Mouse (Mus musculus): Measurements from ENCODE around the gene Ush2a. TPM values are rescaled to one million over a fixed set of nuclear protein-coding genes. Genes with fewer than 3 reads are reported as not detected.

The Ush2a gene
- polyA plus RNA-seq, 1 experiment from 2014 or later: 0.06 TPM

DNA sequence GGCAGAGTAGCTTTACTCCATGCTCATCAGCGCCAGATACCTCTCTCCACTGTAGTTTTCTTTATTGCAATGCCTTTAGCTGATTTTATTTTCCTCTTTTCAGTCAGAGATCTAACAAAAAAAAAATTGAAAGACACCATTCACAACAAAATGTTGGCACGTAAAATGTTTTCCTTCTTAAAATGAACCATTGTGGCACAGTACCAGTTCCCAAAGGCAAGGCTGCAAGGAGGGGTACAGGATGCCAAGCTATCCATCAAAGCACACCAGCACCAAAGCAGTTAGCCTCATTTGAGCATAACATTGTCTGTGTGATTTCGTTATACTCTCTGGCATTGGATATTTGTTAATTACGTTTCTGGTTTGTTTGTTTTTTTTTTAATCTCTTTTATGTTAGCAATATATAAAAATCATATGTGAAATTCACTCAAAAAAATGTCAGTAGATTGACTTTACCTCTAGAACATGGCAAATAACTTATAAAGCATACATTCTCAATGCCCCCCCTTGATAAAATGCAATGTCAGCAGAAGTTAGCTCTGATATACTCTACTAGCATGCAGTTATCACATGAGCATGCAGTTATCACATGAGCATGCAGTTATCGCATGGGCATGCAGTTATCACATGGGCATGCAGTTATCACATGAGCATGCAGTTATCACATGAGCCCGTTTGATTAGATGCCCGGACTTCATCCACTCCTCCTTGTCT lies 510.9 kb downstream of the Ush2a start:
- no peaks in the 10 kb centered on the region for H3K36me3 ChIP-seq (ENCODE audit: control insufficient read depth, insufficient read depth, low read length)
- 88% methylated on average over 7 of the region's 7 CpGs for WGBS
- no peak overlapping the region for H3K9ac ChIP-seq (ENCODE audit: low read depth, low read length)
- ATAC-seq: no peak
- H3K4me1 ChIP-seq (ENCODE audit: control insufficient read depth, insufficient read depth, low read length): no peaks in the 10 kb centered on the region
- no peak overlapping the region for H3K4me3 ChIP-seq (ENCODE audit: low read depth, low read length)
- no peaks in the 10 kb centered on the region for H3K27me3 ChIP-seq (ENCODE audit: control insufficient read depth, insufficient read depth, low read depth, low read length)
- no peak overlapping the region for H3K4me2 ChIP-seq (ENCODE audit: low read length)
- no peak overlapping the region for H3K27ac ChIP-seq (ENCODE audit: low read length)
- no peaks in the 10 kb centered on the region for H3K9me3 ChIP-seq (replicated peaks; ENCODE audit: control insufficient read depth, low read length, poor library complexity, severe bottlenecking)

DNA sequence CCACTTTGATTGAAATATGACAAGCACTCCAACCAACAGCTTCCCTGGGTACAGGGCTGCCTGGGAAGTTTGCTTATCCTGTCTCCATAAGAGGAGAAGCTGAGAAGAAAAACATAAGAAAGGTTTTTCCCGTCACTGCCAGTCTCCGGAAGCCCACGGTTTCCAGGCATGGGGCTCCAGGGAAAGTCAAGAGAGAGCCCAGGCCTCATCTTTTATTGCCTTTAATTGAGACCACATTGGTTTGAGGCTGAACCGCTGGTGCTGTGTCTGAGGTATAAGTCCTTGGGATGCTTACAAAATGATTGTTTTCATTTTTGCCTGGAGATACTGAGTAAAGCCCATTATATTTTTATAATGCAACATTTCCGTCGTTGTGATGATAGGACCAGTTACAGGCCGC lies 511.8 kb downstream of the Ush2a start:
- no peaks in the 10 kb centered on the region for H3K9me3 ChIP-seq (replicated peaks; ENCODE audit: control insufficient read depth, low read length, poor library complexity, severe bottlenecking)
- H3K36me3 ChIP-seq (ENCODE audit: control insufficient read depth, insufficient read depth, low read length): no peaks in the 10 kb centered on the region
- no peak overlapping the region for H3K27ac ChIP-seq (ENCODE audit: low read length)
- no peak overlapping the region for H3K4me2 ChIP-seq (ENCODE audit: low read length)
- H3K9ac ChIP-seq (ENCODE audit: low read depth, low read length): no peak overlapping the region
- no peaks in the 10 kb centered on the region for H3K27me3 ChIP-seq (ENCODE audit: control insufficient read depth, insufficient read depth, low read depth, low read length)
- H3K4me1 ChIP-seq (ENCODE audit: control insufficient read depth, insufficient read depth, low read length): no peaks in the 10 kb centered on the region
- 79% methylated on average over 7 of the region's 7 CpGs for WGBS
- no peak overlapping the region for H3K4me3 ChIP-seq (ENCODE audit: low read depth, low read length)
- no peak for ATAC-seq

DNA sequence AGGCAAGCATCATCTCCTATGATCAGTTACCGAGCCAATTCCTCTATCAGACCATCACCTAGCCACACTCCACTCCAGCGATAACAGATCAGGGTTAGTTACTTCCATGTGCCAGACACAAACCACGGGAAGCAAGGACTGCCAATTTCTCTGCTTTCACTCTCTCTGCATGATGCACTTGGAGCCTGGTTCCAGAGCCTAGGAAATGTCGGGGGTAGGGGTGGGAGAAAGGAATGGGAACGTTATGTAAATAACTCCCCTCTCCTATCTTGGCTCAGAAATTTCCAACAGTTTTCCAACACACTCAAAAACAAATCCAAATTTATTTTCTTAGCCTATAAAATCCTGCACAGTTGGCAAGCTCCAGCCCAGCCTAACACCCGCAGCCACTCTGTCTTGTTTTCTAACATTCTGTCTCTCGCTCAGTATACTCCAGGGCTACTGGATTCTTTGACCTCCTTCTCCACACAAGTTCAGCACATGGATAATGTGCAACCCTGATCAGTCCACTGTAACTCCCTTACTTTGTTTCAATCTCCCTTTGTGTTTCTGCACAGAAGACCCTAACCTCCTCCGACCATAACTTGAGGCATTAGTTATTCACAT lies 515.8 kb downstream of the Ush2a start:
- no peak overlapping the region for H3K4me3 ChIP-seq (ENCODE audit: low read depth, low read length)
- no peak overlapping the region for H3K4me2 ChIP-seq (ENCODE audit: low read length)
- WGBS: 82% methylated on average over 8 of the region's 8 CpGs
- no peaks in the 10 kb centered on the region for H3K27me3 ChIP-seq (ENCODE audit: control insufficient read depth, insufficient read depth, low read depth, low read length)
- H3K9ac ChIP-seq (ENCODE audit: low read depth, low read length): no peak overlapping the region
- no peak for ATAC-seq
- H3K27ac ChIP-seq (ENCODE audit: low read length): no peak overlapping the region
- H3K4me1 ChIP-seq (ENCODE audit: control insufficient read depth, insufficient read depth, low read length): no peaks in the 10 kb centered on the region
- H3K9me3 ChIP-seq (replicated peaks; ENCODE audit: control insufficient read depth, low read length, poor library complexity, severe bottlenecking): no peaks in the 10 kb centered on the region
- no peaks in the 10 kb centered on the region for H3K36me3 ChIP-seq (ENCODE audit: control insufficient read depth, insufficient read depth, low read length)

DNA sequence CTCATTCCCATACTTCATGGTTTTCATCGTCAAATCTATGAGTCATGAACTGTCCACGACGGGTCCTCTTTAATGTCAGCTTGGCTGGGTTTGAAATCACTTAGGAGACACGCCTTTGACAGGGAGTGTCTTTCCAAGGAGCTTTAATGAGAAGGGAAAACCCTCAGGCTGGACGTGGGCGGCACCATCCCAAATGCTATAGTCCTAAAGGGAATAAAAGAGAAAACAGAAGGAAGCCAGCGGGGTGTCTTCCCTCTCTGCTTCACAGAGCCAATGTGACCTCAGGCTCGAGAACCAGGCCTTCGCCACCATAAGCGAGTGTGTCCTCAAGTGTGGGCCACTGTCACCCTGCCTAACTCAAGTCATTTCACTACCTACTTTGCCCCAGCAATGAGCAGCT lies 523.2 kb downstream of the Ush2a start:
- no peak overlapping the region for H3K4me2 ChIP-seq (ENCODE audit: low read length)
- no peaks in the 10 kb centered on the region for H3K36me3 ChIP-seq (ENCODE audit: control insufficient read depth, insufficient read depth, low read length)
- H3K9me3 ChIP-seq (replicated peaks; ENCODE audit: control insufficient read depth, low read length, poor library complexity, severe bottlenecking): no peaks in the 10 kb centered on the region
- no peak overlapping the region for H3K9ac ChIP-seq (ENCODE audit: low read depth, low read length)
- H3K27ac ChIP-seq (ENCODE audit: low read length): no peak overlapping the region
- WGBS: 76% methylated on average over 10 of the region's 10 CpGs
- no peaks in the 10 kb centered on the region for H3K4me1 ChIP-seq (ENCODE audit: control insufficient read depth, insufficient read depth, low read length)
- H3K27me3 ChIP-seq (ENCODE audit: control insufficient read depth, insufficient read depth, low read depth, low read length): no peaks in the 10 kb centered on the region
- no peak overlapping the region for H3K4me3 ChIP-seq (ENCODE audit: low read depth, low read length)
- ATAC-seq: no peak

DNA sequence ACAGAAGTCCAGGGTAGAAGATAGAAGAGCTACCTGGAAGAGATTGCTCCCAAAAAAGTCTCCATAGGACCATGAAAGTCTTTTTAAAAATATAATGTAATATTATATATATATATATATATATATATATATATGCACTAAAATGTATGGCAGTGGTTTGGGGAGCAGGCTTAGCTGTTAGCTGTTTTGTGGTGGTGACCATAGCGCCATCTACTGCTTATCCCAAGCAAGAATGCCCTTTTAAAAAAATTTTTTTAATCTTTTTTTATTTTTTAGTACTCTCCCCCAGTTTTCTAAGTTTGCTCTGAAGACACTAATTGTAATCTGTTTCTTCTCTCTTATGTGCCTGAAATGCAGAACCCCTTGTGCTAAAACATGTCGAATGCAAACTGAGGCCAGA lies 543.2 kb downstream of the Ush2a start:
- 40% methylated on average over 2 of the region's 2 CpGs for WGBS

DNA sequence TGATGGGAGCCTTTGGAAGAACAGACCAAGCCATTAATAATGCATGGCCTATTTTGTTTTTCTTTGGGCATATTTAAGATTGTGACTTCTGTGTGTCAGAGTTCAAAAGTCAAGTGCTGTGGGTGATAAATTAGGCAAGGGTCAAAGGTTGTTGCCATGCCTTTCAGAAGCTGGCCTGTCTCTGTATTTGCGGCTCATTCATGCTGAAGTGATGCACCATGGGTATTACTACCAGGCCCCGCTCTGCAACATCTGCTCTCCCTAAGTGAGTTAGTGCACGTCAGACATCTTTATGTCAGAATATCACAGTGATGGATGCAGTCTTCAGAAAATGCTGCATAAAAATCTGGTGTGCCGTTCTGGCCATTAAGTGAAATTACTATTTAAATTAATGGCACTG lies 544.0 kb downstream of the Ush2a start:
- ATAC-seq: no peak
- no peaks in the 10 kb centered on the region for H3K4me1 ChIP-seq (ENCODE audit: control insufficient read depth, insufficient read depth, low read length)
- H3K9ac ChIP-seq (ENCODE audit: low read depth, low read length): no peak overlapping the region
- no peaks in the 10 kb centered on the region for H3K9me3 ChIP-seq (replicated peaks; ENCODE audit: control insufficient read depth, low read length, poor library complexity, severe bottlenecking)
- 38% methylated on average over 4 of the region's 4 CpGs for WGBS
- no peak overlapping the region for H3K4me3 ChIP-seq (ENCODE audit: low read depth, low read length)
- no peak overlapping the region for H3K4me2 ChIP-seq (ENCODE audit: low read length)
- H3K27me3 ChIP-seq (ENCODE audit: control insufficient read depth, insufficient read depth, low read depth, low read length): no peaks in the 10 kb centered on the region
- H3K27ac ChIP-seq (ENCODE audit: low read length): no peak overlapping the region
- no peaks in the 10 kb centered on the region for H3K36me3 ChIP-seq (ENCODE audit: control insufficient read depth, insufficient read depth, low read length)

More for the DNA sequence above, 543.2 kb downstream of the Ush2a start:
- Histone ChIP-seq H3K36me3 (ENCODE audit: control insufficient read depth, insufficient read depth, low read length) (no peaks in the 10 kb centered on the region), H3K9ac (ENCODE audit: low read depth, low read length) (no peak overlapping the region), H3K27ac (ENCODE audit: low read length) (no peak overlapping the region), H3K27me3 (ENCODE audit: control insufficient read depth, insufficient read depth, low read depth, low read length) (no peaks in the 10 kb centered on the region), H3K4me1 (ENCODE audit: control insufficient read depth, insufficient read depth, low read length) (no peaks in the 10 kb centered on the region), H3K4me3 (ENCODE audit: low read depth, low read length) (no peak overlapping the region), H3K4me2 (ENCODE audit: low read length) (no peak overlapping the region), H3K9me3 (replicated peaks; ENCODE audit: control insufficient read depth, low read length, poor library complexity, severe bottlenecking) (no peaks in the 10 kb centered on the region)
- no peak for ATAC-seq

DNA sequence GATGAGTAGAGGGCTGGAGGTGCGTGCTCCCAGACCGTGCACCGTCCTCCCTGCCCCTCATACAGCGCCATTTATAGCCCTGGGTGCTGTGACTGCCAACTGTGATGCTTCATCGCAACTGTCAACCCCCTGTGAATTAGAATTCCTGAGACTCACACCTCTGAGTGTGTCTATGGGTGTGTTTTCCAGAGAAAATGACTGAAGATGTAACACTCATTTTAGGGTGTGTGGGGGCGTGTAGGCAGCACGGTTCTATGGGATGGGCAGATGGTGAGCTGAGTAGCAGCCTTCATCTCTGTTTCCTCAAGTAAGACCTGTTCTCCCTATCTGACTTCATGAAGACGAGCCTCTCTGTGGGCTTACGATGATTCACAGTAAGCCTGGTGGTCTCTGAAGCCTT lies 548.8 kb downstream of the Ush2a start:
- H3K9me3 ChIP-seq (replicated peaks; ENCODE audit: control insufficient read depth, low read length, poor library complexity, severe bottlenecking): no peaks in the 10 kb centered on the region
- no peak overlapping the region for H3K4me3 ChIP-seq (ENCODE audit: low read depth, low read length)
- no peaks in the 10 kb centered on the region for H3K27me3 ChIP-seq (ENCODE audit: control insufficient read depth, insufficient read depth, low read depth, low read length)
- ATAC-seq: no peak
- H3K9ac ChIP-seq (ENCODE audit: low read depth, low read length): no peak overlapping the region
- H3K4me1 ChIP-seq (ENCODE audit: control insufficient read depth, insufficient read depth, low read length): no peaks in the 10 kb centered on the region
- WGBS: 85% methylated on average over 9 of the region's 9 CpGs
- H3K27ac ChIP-seq (ENCODE audit: low read length): no peak overlapping the region
- H3K36me3 ChIP-seq (ENCODE audit: control insufficient read depth, insufficient read depth, low read length): no peaks in the 10 kb centered on the region
- no peak overlapping the region for H3K4me2 ChIP-seq (ENCODE audit: low read length)

DNA sequence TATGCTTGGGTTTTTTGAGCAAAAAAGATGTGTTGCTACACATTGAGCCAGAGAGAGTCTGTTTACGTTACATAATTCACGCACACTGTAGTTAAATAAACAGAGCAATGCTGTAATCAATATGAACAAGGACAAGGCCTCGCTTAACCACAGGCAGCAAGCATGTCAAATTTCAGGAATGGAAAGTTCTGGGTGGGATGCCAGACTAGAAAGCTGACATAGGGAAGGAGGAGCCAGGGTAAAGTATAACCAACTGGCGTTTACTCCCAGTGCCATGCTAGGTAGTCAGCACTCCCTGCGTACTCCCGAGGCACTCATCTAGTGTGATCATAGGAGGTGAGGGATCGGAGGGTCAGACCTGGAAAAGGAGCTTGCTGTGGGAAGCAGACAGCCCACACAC lies 553.2 kb downstream of the Ush2a start:
- Histone ChIP-seq H3K9me3 (replicated peaks; ENCODE audit: control insufficient read depth, low read length, poor library complexity, severe bottlenecking) (no peaks in the 10 kb centered on the region), H3K27me3 (ENCODE audit: control insufficient read depth, insufficient read depth, low read depth, low read length) (no peaks in the 10 kb centered on the region), H3K4me1 (ENCODE audit: control insufficient read depth, insufficient read depth, low read length) (no peaks in the 10 kb centered on the region), H3K4me2 (ENCODE audit: low read length) (no peak overlapping the region), H3K27ac (ENCODE audit: low read length) (no peak overlapping the region), H3K9ac (ENCODE audit: low read depth, low read length) (no peak overlapping the region), H3K36me3 (ENCODE audit: control insufficient read depth, insufficient read depth, low read length) (no peaks in the 10 kb centered on the region), H3K4me3 (ENCODE audit: low read depth, low read length) (no peak overlapping the region)
- no peak for ATAC-seq
- 90% methylated on average over 7 of the region's 7 CpGs for WGBS

DNA sequence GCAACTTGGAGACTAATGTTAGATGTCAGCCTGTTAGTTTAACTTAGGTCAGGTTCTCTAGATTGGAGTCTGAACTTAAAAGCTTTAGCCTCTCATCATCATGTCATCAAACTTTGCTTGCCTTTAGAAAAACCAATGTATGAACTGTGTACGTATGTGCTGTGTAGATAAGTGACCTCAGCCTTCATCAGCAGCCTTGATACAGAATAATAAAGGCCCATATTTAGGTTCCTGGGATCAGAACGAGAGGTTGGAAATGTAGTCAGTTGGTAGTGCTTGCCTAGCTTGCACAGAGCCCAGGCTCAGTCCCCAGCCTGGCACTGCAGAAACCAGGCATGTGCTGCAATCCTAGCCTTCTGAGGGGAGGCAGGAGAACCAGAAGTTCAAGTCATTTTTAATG lies 562.4 kb downstream of the Ush2a start:
- Histone ChIP-seq H3K27me3 (ENCODE audit: control insufficient read depth, insufficient read depth, low read depth, low read length) (no peaks in the 10 kb centered on the region), H3K4me2 (ENCODE audit: low read length) (no peak overlapping the region), H3K27ac (ENCODE audit: low read length) (no peak overlapping the region), H3K4me1 (ENCODE audit: control insufficient read depth, insufficient read depth, low read length) (no peaks in the 10 kb centered on the region), H3K4me3 (ENCODE audit: low read depth, low read length) (no peak overlapping the region), H3K36me3 (ENCODE audit: control insufficient read depth, insufficient read depth, low read length) (no peaks in the 10 kb centered on the region), H3K9ac (ENCODE audit: low read depth, low read length) (no peak overlapping the region), H3K9me3 (replicated peaks; ENCODE audit: control insufficient read depth, low read length, poor library complexity, severe bottlenecking) (no peaks in the 10 kb centered on the region)
- 96% methylated on average over 2 of the region's 2 CpGs for WGBS
- ATAC-seq: no peak

All from midbrain, embryonic 16.5 days (tissue).